Mouse (Mus musculus) kidney, embryonic 14.5 days (tissue): ENCODE data around the gene Nsmce1. TPM values are rescaled to one million over a fixed set of nuclear protein-coding genes. Genes with fewer than 3 reads are reported as not detected.

ENCODE experiments used
- ATAC-seq: fragments of 200-750 bp; cut with Nextera tagmentation; 2 replicates; pipeline ENCODE4 v1.8.0; 2017; ENCODE audit warnings: moderate number of reproducible peaks, mild to moderate bottlenecking, moderate TSS enrichment, moderate library complexity; ENCODE audit not compliant: low FRiP score, low TSS enrichment
- H3K27ac ChIP-seq: fragments of 300-500 bp; sonication (generic); 2 replicates; pipeline ENCODE4 v1.5.1; 2014; ENCODE audit warnings: low read depth, mild to moderate bottlenecking, low read length, moderate library complexity, mixed read lengths
- H3K27me3 ChIP-seq: fragments of 300-500 bp; sonication (generic); 2 replicates; pipeline ENCODE4 v1.6.1; 2014; ENCODE audit warnings: mild to moderate bottlenecking, low read length; ENCODE audit not compliant: control insufficient read depth, insufficient read depth
- H3K36me3 ChIP-seq: fragments of 300-500 bp; sonication (generic); 2 replicates; pipeline ENCODE4 v1.6.1; 2014; ENCODE audit warnings: low read length, mixed read lengths; ENCODE audit not compliant: control insufficient read depth, insufficient read depth
- H3K4me1 ChIP-seq: fragments of 300-500 bp; sonication (generic); 2 replicates; pipeline ENCODE4 v1.6.1; 2014; ENCODE audit warnings: low read length, mixed read lengths; ENCODE audit not compliant: control insufficient read depth, insufficient read depth
- H3K4me2 ChIP-seq: fragments of 300-500 bp; sonication (generic); replicated peaks from 2 replicates; pipeline ENCODE4 v1.6.1; 2014; ENCODE audit warnings: low read depth, mild to moderate bottlenecking, low read length
- H3K4me3 ChIP-seq: fragments of 300-500 bp; sonication (generic); 2 replicates; pipeline ENCODE4 v1.5.1; 2014; ENCODE audit warnings: mild to moderate bottlenecking, low read length
- H3K9ac ChIP-seq: fragments of 300-500 bp; sonication (generic); 2 replicates; pipeline ENCODE4 v1.6.1; 2014; ENCODE audit warnings: low read depth, mild to moderate bottlenecking, low read length, moderate library complexity
- H3K9me3 ChIP-seq: fragments of 300-500 bp; sonication (generic); 2 replicates; pipeline ENCODE4 v1.6.1; 2016; ENCODE audit warnings: low read length; ENCODE audit not compliant: control insufficient read depth
- WGBS: fragments of 180-500 bp; shearing (Covaris S2); extraction: QIAGEN DNeasy Blood & Tissue Kit; methylation state at CpG from one replicate; pipeline ENCODE4 v1.1.7; 2014; 5-methylcytosine and 5-hydroxymethylcytosine counted together
- polyA plus RNA-seq: library from polyadenylated mRNA; unstranded; fragments of >200 nt; fragmentation: Nextera tagmentation; extraction: Ambion mirVana; gene quantifications from 2 replicates; pipeline ENCODE4 v1.2.1, GENCODE M21; 2014

The Nsmce1 gene
- polyA plus RNA-seq, 1 experiment from 2014 or later = 137 TPM

DNA sequence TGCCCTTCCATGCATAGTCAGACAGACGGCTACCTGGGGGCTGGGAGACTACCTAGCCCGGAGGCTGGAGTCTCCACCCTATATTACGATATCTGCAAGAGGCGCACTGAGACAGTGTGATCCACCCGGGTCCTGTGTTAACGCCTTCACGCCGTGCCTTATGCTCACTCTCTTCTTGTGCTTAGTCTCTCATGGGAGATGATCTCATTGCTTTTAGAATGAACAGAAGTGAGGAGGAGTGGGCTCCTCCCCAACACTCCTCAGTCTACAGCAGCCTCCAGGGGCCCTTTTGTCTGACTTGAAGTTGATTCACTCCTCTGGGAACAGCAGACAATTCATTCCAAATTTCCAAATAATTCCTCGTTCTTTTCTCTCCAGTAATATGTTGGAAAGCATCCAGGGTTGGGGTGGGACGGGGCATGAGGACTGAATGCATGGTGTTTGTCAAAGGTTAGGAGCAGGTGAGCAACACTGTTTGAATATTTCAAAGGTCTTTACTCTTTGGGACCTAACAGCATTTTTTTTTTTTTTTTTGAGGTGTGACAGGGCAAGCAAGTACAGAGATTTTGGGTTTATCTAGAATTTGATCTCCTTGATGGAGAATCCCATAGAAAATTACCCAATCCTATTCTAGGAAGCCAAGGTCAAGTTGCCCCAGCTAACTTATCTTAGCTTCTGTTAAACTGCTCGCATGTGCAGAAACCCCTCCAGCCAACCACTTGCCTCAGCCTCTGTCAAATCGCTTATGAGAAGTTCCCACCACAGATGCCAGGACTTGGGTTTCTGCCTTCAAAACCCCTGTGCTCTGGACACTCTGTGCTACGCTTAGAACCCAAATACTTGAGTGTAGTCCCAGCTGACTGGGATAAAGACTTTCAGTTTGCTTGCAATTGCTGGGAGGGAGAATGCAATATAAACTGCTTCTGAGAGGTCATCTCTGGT, 8.8 kb upstream of the Nsmce1 start:
- no peaks in the 10 kb centered on the region for H3K4me1 ChIP-seq
- H3K9ac ChIP-seq = no peak overlapping the region
- no peak overlapping the region for H3K4me2 ChIP-seq
- H3K4me3 ChIP-seq = no peak overlapping the region
- ATAC-seq = no peak
- 72% methylated on average over 13 of the region's 13 CpGs for WGBS
- H3K9me3 ChIP-seq = no peaks in the 10 kb centered on the region
- H3K36me3 ChIP-seq = no peaks in the 10 kb centered on the region
- H3K27me3 ChIP-seq = no peaks in the 10 kb centered on the region
- H3K27ac ChIP-seq = no peak overlapping the region

DNA sequence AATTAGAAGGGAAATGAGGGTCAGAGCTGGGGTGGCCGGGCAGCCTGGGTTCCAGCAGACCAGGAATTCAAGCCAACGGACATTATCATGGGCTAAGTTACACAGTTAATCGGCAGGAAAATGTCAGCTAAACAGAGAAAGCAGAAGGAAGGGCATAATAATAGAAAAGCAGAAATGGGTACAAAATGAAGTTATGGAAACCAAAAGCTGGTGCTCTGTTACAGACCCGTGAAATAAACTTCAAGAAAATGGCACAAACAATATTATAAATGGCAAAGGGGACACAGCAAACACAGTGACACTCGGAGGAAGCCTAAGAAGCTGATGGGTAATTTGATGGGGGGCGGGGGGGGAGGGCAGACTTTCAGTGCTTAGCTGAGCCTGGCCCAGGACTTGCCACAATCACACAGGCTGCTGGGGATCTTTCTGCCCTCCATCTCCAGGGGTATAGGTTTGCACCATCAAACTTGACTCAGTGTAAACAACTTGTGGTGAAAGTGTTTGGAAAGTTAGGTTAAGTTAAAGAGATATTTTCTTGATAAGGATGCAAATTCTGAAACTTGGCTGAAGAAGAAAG, 4.6 kb upstream of the Nsmce1 start:
- WGBS = 82% methylated on average over 6 of the region's 6 CpGs
- H3K36me3 ChIP-seq = no peaks in the 10 kb centered on the region
- H3K9me3 ChIP-seq = no peaks in the 10 kb centered on the region
- no peak for ATAC-seq
- H3K4me1 ChIP-seq = no peaks in the 10 kb centered on the region
- H3K4me3 ChIP-seq = no peak overlapping the region
- no peak overlapping the region for H3K4me2 ChIP-seq
- H3K9ac ChIP-seq = no peak overlapping the region
- no peak overlapping the region for H3K27ac ChIP-seq
- H3K27me3 ChIP-seq = no peaks in the 10 kb centered on the region

DNA sequence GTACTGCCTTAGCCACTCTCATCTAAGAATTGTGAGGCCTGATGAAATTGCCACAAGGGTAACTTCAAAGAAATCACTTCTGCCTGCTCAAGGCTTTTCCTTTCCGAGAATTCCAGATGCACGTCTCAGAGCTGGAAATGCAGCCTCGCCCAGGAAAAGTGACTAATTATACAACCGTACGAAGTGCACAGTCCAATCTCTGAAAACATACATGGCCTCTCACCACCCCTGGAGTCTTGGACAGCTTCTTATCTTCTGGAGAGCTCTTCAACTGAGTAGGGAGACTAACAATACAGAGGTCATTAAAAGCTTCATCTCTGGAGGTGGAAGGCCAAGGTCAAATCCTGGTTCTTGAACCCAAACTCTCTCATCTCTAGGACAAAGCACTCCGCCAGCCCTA, 1.2 kb upstream of the Nsmce1 start:
- Histone ChIP-seq H3K4me1 (0 out of 2 replicates have a peak, but pooled peaks cover 3% of the 10 kb centered on the region), H3K9me3 (no peaks in the 10 kb centered on the region), H3K4me3 (no peak overlapping the region), H3K9ac (no peak overlapping the region), H3K27me3 (no peaks in the 10 kb centered on the region), H3K27ac (no peak overlapping the region), H3K4me2 (no peak overlapping the region), H3K36me3 (no peaks in the 10 kb centered on the region)
- no peak for ATAC-seq
- WGBS = 82% methylated on average over 6 of the region's 6 CpGs

DNA sequence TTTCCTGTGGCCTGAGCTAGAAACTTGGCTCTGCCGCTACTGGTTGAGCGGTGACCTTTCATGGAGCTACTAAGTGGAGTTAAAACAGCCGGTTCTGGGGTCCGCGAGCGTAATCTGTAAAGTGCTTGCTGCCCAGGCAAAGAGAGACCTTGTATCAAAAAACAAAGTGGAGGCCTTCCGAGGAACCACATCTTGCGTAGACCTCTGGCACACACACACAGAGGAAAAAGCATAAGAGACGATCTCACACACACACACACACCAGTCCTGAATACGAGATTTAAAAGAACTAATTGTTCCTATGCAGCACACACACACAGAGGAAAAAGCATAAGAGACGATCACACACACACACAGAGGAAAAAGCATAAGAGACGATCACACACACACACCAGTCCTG, 364 bp upstream of the Nsmce1 start:
- Histone ChIP-seq H3K27me3 (no peaks in the 10 kb centered on the region), H3K4me3 (peak overlapping the region; percentile 68), H3K36me3 (no peaks in the 10 kb centered on the region), H3K9me3 (no peaks in the 10 kb centered on the region), H3K27ac (peak overlapping the region; percentile 45), H3K9ac (peak overlapping the region; percentile 66), H3K4me1 (0 out of 2 replicates have a peak, but pooled peaks cover 3% of the 10 kb centered on the region), H3K4me2 (peak overlapping the region; percentile 69)
- WGBS = 27% methylated on average over 12 of the region's 12 CpGs
- ATAC-seq = no peak; the same call in 1 of the 2 replicates

DNA sequence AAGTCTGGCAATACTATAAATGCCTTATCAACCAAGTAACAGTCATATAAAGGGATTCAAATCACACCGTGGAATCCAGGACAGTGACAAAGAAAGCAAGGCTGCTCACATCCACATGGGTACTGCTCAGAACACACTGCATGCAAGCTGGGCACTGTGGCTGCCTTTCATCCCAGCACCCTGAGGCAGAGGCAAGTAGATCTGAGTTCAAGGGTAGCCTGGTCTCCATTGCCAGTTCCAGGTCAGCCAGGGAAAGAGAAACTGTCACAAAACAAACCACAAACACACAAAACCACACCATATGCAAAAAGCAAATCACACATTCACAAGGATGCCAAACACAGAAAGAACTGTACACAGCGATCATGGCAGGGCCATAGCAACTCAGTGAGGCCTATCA, 1.8 kb downstream of the Nsmce1 start:
- H3K9ac ChIP-seq = no peak overlapping the region
- 89% methylated on average over 2 of the region's 2 CpGs for WGBS
- no peak overlapping the region for H3K4me2 ChIP-seq
- H3K27ac ChIP-seq = no peak overlapping the region
- no peaks in the 10 kb centered on the region for H3K9me3 ChIP-seq
- ATAC-seq = no peak
- H3K4me1 ChIP-seq = 0 out of 2 replicates have a peak, but pooled peaks cover 3% of the 10 kb centered on the region
- peaks cover 8% of the 10 kb centered on the region for H3K36me3 ChIP-seq
- H3K4me3 ChIP-seq = no peak overlapping the region
- H3K27me3 ChIP-seq = no peaks in the 10 kb centered on the region

DNA sequence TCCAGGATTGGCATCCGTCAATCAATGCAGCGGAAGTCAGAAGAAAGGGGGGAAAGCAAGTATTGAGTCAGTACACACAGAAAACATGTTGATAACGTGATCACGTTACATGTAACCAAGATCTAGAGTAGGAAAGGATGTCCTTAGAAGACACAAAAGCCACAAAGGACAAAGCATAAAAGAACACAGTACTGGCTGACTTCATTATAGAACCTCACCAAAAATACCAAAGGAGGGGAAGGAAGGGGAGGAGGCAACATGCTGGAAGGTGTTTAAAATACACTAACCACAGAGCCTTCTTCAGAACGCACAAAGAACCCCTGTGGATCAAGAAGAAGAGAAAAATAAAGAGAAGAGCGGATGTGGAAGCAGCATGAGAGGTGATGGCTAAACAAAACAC, 2.7 kb downstream of the Nsmce1 start:
- H3K27ac ChIP-seq = no peak overlapping the region
- H3K4me3 ChIP-seq = no peak overlapping the region
- 93% methylated on average over 6 of the region's 6 CpGs for WGBS
- ATAC-seq = no peak
- no peak overlapping the region for H3K9ac ChIP-seq
- 0 out of 2 replicates have a peak, but pooled peaks cover 3% of the 10 kb centered on the region for H3K4me1 ChIP-seq
- no peaks in the 10 kb centered on the region for H3K9me3 ChIP-seq
- peaks cover 14% of the 10 kb centered on the region for H3K36me3 ChIP-seq
- H3K4me2 ChIP-seq = no peak overlapping the region
- no peaks in the 10 kb centered on the region for H3K27me3 ChIP-seq

DNA sequence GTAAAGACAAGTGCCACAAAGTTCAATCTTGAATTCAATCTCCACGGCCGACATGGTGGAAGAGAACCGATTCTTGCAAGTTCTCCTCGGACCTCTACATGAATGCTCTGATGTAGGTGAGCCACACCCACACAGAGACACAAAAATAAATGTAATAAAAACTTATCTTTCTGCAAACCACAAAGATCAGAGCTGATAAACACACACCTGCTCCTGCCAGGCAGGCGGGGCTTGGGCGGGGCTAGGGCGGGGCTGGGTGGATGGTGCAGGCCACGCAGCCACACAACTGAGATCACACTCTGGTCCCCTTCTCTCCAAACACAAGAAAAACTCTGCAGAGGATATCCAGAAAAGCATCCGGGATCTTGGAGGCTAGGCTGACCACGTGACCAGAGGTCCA, 4.3 kb downstream of the Nsmce1 start:
- Histone ChIP-seq H3K4me2 (no peak overlapping the region), H3K9me3 (no peaks in the 10 kb centered on the region), H3K27ac (no peak overlapping the region), H3K9ac (no peak overlapping the region), H3K27me3 (no peaks in the 10 kb centered on the region), H3K36me3 (peaks cover 20% of the 10 kb centered on the region), H3K4me3 (no peak overlapping the region), H3K4me1 (0 out of 2 replicates have a peak, but pooled peaks cover 3% of the 10 kb centered on the region)
- ATAC-seq = no peak
- 94% methylated on average over 10 of the region's 10 CpGs for WGBS

DNA sequence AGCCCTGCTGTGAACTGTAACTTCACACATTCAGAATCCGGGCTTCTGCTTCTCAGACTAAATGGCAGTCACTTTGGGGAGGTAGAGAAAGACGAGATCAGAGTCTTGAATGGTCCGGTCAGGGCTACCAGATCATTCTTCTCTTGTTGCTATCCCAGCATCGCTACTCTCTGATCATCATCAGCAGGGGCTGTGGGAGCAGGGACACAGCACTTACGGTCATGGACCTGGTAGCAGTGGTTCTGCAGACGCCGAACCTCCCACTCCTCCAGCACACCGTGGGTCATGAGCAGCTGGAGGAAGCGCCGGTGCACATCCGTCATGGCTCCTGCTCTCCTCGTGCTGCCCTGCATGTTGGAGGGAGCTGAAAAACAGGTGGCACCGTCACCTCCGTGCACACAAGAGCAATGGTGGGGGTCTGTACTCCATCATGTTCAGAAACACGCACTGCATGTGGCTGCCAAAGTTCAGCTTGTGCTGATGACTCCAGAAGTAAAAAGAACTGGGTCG, 5.2 kb downstream of the Nsmce1 start:
- H3K36me3 ChIP-seq = peaks cover 26% of the 10 kb centered on the region
- H3K9ac ChIP-seq = no peak overlapping the region
- H3K27ac ChIP-seq = no peak overlapping the region
- no peaks in the 10 kb centered on the region for H3K27me3 ChIP-seq
- ATAC-seq = no peak
- H3K9me3 ChIP-seq = no peaks in the 10 kb centered on the region
- no peak overlapping the region for H3K4me2 ChIP-seq
- no peak overlapping the region for H3K4me3 ChIP-seq
- 0 out of 2 replicates have a peak, but pooled peaks cover 3% of the 10 kb centered on the region for H3K4me1 ChIP-seq
- 78% methylated on average over 16 of the region's 16 CpGs for WGBS

DNA sequence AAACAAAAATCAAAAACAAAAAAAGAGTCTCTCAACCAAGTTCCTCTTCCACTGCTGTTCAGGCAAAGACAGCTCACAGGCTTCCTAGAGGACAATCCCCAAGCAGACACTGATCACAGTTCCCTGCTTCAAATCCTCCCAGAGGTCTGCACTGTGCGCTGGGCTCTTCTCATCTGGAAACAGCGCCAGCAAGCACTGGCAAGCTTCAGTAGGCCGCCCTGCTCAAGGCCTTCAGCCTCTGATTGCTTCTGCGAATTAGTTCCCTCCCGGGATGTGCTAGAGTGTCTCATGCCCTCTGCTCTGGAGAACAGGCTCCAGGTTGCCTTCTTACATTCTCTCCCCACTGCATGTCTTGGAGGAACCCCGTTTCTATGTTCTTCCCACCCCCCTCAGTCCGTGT, 6.6 kb downstream of the Nsmce1 start:
- ATAC-seq = no peak
- 85% methylated on average over 7 of the region's 7 CpGs for WGBS
- no peak overlapping the region for H3K4me2 ChIP-seq
- H3K27me3 ChIP-seq = no peaks in the 10 kb centered on the region
- H3K4me1 ChIP-seq = no peaks in the 10 kb centered on the region
- H3K9ac ChIP-seq = no peak overlapping the region
- H3K27ac ChIP-seq = no peak overlapping the region
- no peak overlapping the region for H3K4me3 ChIP-seq
- H3K9me3 ChIP-seq = no peaks in the 10 kb centered on the region
- H3K36me3 ChIP-seq = peaks cover 35% of the 10 kb centered on the region
